In genomic region chr12:69986786-69987497, GRCm38 (mm10) we compare ENCODE assay signal across 8 mouse cellular contexts. TPM values are rescaled to one million over a fixed set of nuclear protein-coding genes. Genes with fewer than 3 reads are reported as not detected.
A peak's percentile ranks its signal among the peaks of the same experiment; 100 is the strongest.
DNase-seq lines count a peak whose midpoint lies in the region; ATAC-seq and TF ChIP-seq lines count a peak whose summit lies in the region.

Gene Sav1 (minus strand): TSS chr12:69987002.

- H3K4me3 ChIP-seq in hindbrain, embryonic 11.5 days (ENCODE audit: low read depth, low read length), result peak within 1 kb of the TSS; percentile 84
- peak within 1 kb of the TSS; percentile 95 for H3K4me3 ChIP-seq in lung, postnatal 0 days (ENCODE audit: low read depth, low read length)

- peak within 1 kb of the TSS; percentile 72 for H3K4me2 ChIP-seq in hindbrain, embryonic 11.5 days (replicated peaks; ENCODE audit: low read depth, low read length)
- H3K4me2 ChIP-seq in lung, postnatal 0 days (replicated peaks; ENCODE audit: low read depth, low read length), result peak within 1 kb of the TSS; percentile 76

- CTCF ChIA-PET in Patski (lab: Charles Lee), result no interaction called here

- no peaks in the 10 kb centered on the region for H3K27me3 ChIP-seq in Patski
- no peaks in the 10 kb centered on the region for H3K27me3 ChIP-seq in hindbrain, embryonic 11.5 days (ENCODE audit: control insufficient read depth, insufficient read depth, low read length)
- H3K27me3 ChIP-seq in lung, postnatal 0 days (replicated peaks; ENCODE audit: insufficient read depth, low read length), result no peaks in the 10 kb centered on the region

- no peaks in the 10 kb centered on the region for H3K36me3 ChIP-seq in hindbrain, embryonic 11.5 days (ENCODE audit: control insufficient read depth, insufficient read depth, low read length)
- H3K36me3 ChIP-seq in lung, postnatal 0 days (ENCODE audit: insufficient read depth, low read length), result peaks cover 16% of the 10 kb centered on the region; the same call in 1 of the 2 replicates

- H3K9ac ChIP-seq in hindbrain, embryonic 11.5 days (ENCODE audit: low read depth, low read length), result peak within 1 kb of the TSS; percentile 92
- H3K9ac ChIP-seq in lung, postnatal 0 days (replicated peaks; ENCODE audit: low read depth), result peak within 1 kb of the TSS; percentile 98

- no peak for TF ChIP-seq CTCF in Patski (IDR thresholded peaks at IDR 0.05)
- TF ChIP-seq CTCF in lung, postnatal 0 days (IDR thresholded peaks at IDR 0.05), result no peak; the same call in 1 of the 2 replicates

- no peak for DNase-seq in Patski (ENCODE audit: low read depth, low spot score)
- peak; percentile 88 to 92 for DNase-seq in cerebellum, postnatal 10 days
- DNase-seq in frontal cortex, postnatal 10 days (ENCODE audit: low spot score in 2 of 2), result peak; percentile 71 to 85
- peak; percentile 92 for DNase-seq in hindbrain, embryonic 11.5 days (ENCODE audit: low spot score)
- DNase-seq in layer of hippocampus, postnatal 10 days (ENCODE audit: low spot score in 2 of 2), result peak; percentile 80 to 90
- DNase-seq in lung, postnatal 0 days (ENCODE audit: low spot score), result peak; percentile 93
- DNase-seq in ovary, postnatal 10 days (ENCODE audit: low spot score), result peak; percentile 75
- peak; percentile 20 to 42 for DNase-seq in thymus, postnatal 10 days (ENCODE audit: low spot score in 2 of 2)

- in situ Hi-C loops in Patski (cut with MboI; ENCODE audit: low pct_unique_long_range_greater_than_20kb), result no loop called here

- no peak for TF ChIP-seq EP300 in lung, postnatal 0 days (IDR thresholded peaks at IDR 0.05)

- WGBS in hindbrain, embryonic 11.5 days, result under 1% methylated on average over 75 of the region's 102 CpGs
- 2% methylated on average over 49 of the region's 102 CpGs for WGBS in lung, postnatal 0 days

- H3K4me1 ChIP-seq in hindbrain, embryonic 11.5 days (replicated peaks; ENCODE audit: control insufficient read depth, insufficient read depth, low read length), result 0 out of 2 replicates have a peak, but pooled peaks cover 2% of the 10 kb centered on the region
- peaks cover 3% of the 10 kb centered on the region; the same call in 1 of the 2 replicates for H3K4me1 ChIP-seq in lung, postnatal 0 days (ENCODE audit: insufficient read depth, low read depth, low read length)

- no peaks in the 10 kb centered on the region for H3K9me3 ChIP-seq in hindbrain, embryonic 11.5 days (ENCODE audit: control insufficient read depth, low read length)
- no peaks in the 10 kb centered on the region for H3K9me3 ChIP-seq in lung, postnatal 0 days (ENCODE audit: low read length)

- peak; percentile 77 for ATAC-seq in Patski
- peak; percentile 95 for ATAC-seq in hindbrain, embryonic 11.5 days (ENCODE audit: low FRiP score)
- peak; percentile 91 for ATAC-seq in lung, postnatal 0 days

- H3K27ac ChIP-seq in hindbrain, embryonic 11.5 days (ENCODE audit: low read depth, low read length), result peak within 1 kb of the TSS; percentile 89
- H3K27ac ChIP-seq in lung, postnatal 0 days (ENCODE audit: low read length), result peak within 1 kb of the TSS; percentile 95

- POLR2A ChIA-PET in Patski (lab: Charles Lee), result interaction anchor here (0.6 to 0.8 kb wide), 2 partner anchors 9 to 40 kb away, joined by 3 read pairs; no protein-coding TSS in a partner anchor

RNA-seq across cellular contexts. Expression of gene Sav1, which starts in this region (rescaled TPM):
- 184 TPM for polyA plus RNA-seq in Patski (2021)
- 7.3 and 8.5 TPM in 2 replicates for polyA plus RNA-seq in hindbrain, embryonic 11.5 days (2014; fragmentation: Nextera tagmentation; extraction: Ambion mirVana)
- 10 to 100 TPM; 18.7 to 19.3 TPM for total RNA-seq in layer of hippocampus, postnatal 10 days (2021)
- 10.7 and 12.2 TPM in 2 replicates for polyA plus RNA-seq in lung, postnatal 0 days (2015; fragmentation: Nextera tagmentation; extraction: Ambion mirVana)

Comparison
In these comparisons a context has a peak if more than half of its experiments do, and no peak if none do; other contexts are left out.
1. RNA of gene Sav1 (polyA plus RNA-seq): 184 TPM in Patski (single experiment); 10.7 to 12.2 TPM in lung, postnatal 0 days and 7.3 to 8.5 TPM in hindbrain, embryonic 11.5 days; every median in the first group is over 10 times any median in the second.
2. Peak in every context shown above with its lines, with median percentiles within 50 percentile points of each other: ATAC-seq.